Mouse (Mus musculus): ENCODE data around the gene Naga. TPM values are rescaled to one million over a fixed set of nuclear protein-coding genes. Genes with fewer than 3 reads are reported as not detected.

Gene Naga
- polyA plus RNA-seq, 1 experiment = 196 TPM

DNA sequence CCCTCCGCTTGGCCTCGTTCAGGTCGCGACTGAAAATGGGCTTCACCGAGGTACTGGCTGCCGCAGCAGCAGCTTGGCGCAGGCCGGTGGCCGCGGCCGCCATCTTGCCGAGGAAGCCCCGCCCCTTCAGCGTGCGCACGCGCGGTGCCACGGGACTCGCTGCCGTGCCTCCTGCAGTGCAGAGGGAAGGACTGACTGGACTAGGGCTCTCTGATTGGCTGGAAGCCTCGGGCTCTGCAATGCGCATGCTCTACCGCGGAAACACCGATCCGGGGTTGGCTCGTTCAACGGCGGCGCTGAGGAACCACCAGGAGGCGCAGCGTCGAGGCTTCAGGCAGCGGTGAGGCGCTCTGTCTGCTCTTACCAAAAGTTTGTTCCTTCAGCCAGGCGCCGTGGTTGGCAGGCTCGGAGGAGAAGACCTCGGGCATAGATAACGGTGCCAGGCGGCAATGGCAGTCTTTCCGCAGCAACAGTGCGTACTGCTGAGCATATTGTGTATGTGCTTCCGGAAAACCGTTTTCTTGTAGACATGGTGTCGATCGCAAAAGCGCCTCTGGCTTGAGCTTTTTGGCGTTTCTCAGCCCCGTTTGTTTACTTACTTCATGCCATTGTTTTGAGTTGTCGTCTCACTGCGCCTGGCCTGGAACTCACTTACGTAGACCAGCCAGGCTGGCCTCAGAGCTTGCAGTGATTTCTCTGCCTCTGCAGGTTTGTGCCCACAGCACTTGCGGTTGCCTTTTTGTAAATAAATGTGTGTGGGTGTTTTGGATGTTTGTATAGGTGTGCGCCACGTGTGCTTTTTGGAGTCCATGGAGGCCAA lies 15.6 kb upstream of the Naga start, which contains the start of gene Ndufa6:
TSS of gene Ndufa6 (minus strand) at position 197 of the 820 bp plus-strand sequence.
- Histone ChIP-seq H3K27ac (ENCODE audit: insufficient read depth, low read depth, low read length) (peak within 1 kb of the TSS; percentile 83), H3K27me3 (ENCODE audit: control insufficient read depth, insufficient read depth, low read length) (no peaks in the 10 kb centered on the region), H3K4me3 (ENCODE audit: low read depth, low read length) (peak within 1 kb of the TSS; percentile 74), H3K4me1 (ENCODE audit: control insufficient read depth, insufficient read depth, insufficient read length, low read length) (peaks cover 15% of the 10 kb centered on the region; the same call in 1 of the 2 replicates), H3K36me3 (ENCODE audit: control insufficient read depth, insufficient read depth, low read length) (peaks cover 17% of the 10 kb centered on the region)
- TF ChIP-seq CTCF (IDR thresholded peaks at IDR 0.05; ENCODE audit: extremely low read depth, insufficient read length, insufficient replicate concordance, low read depth, low read length) = peak; percentile 95
- TF ChIP-seq POLR2A (IDR thresholded peaks at IDR 0.05; ENCODE audit: low read depth, low read length) = peak; percentile 91
- 1% methylated on average over 57 of the region's 57 CpGs for WGBS

DNA sequence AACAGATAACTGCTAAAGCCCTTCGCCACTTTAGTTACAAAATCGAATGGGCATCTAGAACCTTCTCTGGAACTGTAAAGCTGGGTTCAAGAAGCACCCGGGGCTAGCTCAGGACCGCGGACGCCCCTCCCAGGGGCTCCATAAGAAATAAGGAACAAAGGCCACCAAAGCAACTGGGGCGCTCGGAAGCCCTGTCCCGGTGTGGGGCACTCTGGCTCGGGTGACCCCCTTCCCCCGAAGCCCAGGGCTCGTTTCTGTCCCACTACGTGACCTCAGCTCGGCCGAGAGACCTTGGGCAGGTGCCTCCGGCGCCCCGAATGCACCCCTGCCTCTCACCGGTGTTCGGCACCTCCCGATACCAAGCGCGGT lies 15.0 kb upstream of the Naga start:
- Histone ChIP-seq H3K36me3 (ENCODE audit: control insufficient read depth, insufficient read depth, low read length) (peaks cover 22% of the 10 kb centered on the region), H3K4me3 (ENCODE audit: low read depth, low read length) (peak overlapping the region; percentile 74), H3K27ac (ENCODE audit: insufficient read depth, low read depth, low read length) (peak overlapping the region; percentile 68), H3K4me1 (ENCODE audit: control insufficient read depth, insufficient read depth, insufficient read length, low read length) (peaks cover 14% of the 10 kb centered on the region), H3K27me3 (ENCODE audit: control insufficient read depth, insufficient read depth, low read length) (no peaks in the 10 kb centered on the region)
- TF ChIP-seq POLR2A (IDR thresholded peaks at IDR 0.05; ENCODE audit: low read depth, low read length) (no peak), CTCF (IDR thresholded peaks at IDR 0.05; ENCODE audit: extremely low read depth, insufficient read length, insufficient replicate concordance, low read depth, low read length) (no peak)
- WGBS = under 1% methylated on average over 23 of the region's 23 CpGs

DNA sequence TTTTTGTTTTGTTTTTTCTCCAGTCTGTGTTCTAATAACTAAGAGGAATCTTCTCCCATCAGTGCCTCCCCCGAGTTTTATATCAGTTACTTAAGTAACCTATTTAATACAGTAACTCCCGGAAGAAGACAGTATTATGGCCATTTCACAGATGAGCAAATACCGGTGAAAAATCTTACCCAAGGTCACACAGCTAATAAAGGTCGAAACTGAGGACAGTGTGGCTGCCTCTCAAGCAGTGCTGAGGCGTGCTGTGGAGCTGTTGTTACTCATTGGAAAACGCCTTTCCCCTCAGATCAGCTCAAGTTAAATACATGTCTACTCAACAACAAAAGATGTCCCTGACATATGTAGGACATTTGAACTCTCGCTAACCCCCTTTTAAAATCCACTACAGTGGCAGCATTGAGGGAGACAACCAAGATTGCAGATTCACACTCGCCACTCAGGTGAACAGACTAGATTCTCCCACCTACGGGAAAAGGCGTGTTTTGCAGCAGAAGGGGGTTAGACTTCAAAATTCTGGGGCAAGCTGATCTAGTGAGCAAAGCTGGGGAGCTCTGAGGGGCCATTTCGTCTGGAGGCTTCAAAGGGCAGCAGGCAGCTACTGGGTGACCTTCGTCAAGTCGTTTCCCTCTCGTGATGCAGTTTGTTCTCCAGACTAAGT lies 14.5 kb upstream of the Naga start:
- TF ChIP-seq CTCF (IDR thresholded peaks at IDR 0.05; ENCODE audit: extremely low read depth, insufficient read length, insufficient replicate concordance, low read depth, low read length) (no peak), POLR2A (IDR thresholded peaks at IDR 0.05; ENCODE audit: low read depth, low read length) (0 out of 2 replicates have a peak, but pooled peaks have one; percentile 15)
- Histone ChIP-seq H3K4me3 (ENCODE audit: low read depth, low read length) (peak overlapping the region; percentile 74), H3K4me1 (ENCODE audit: control insufficient read depth, insufficient read depth, insufficient read length, low read length) (peaks cover 19% of the 10 kb centered on the region), H3K27me3 (ENCODE audit: control insufficient read depth, insufficient read depth, low read length) (no peaks in the 10 kb centered on the region), H3K36me3 (ENCODE audit: control insufficient read depth, insufficient read depth, low read length) (peaks cover 27% of the 10 kb centered on the region), H3K27ac (ENCODE audit: insufficient read depth, low read depth, low read length) (peak overlapping the region; percentile 68)
- 5% methylated on average over 14 of the region's 14 CpGs for WGBS

DNA sequence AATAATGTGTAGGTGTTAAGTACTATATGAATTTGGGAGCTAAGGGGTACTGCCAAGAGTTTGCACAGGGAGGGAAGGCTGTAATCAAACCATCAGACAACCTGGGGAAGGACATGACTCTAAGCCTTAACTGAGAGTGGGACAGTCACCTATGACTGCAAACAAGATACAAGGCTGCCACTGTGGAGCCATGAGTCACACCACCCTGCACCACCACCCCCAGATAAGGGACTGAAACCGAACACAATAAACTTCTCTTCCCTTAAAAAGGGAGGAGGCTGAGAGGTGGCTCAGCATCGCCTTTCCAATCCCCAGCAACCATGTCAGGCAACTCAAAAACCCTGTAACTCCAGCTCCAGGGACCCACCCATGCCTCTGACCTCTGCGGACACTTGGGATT lies 12.8 kb upstream of the Naga start:
- H3K4me3 ChIP-seq (ENCODE audit: low read depth, low read length) = no peak overlapping the region
- H3K27ac ChIP-seq (ENCODE audit: insufficient read depth, low read depth, low read length) = peak overlapping the region; percentile 77
- TF ChIP-seq CTCF (IDR thresholded peaks at IDR 0.05; ENCODE audit: extremely low read depth, insufficient read length, insufficient replicate concordance, low read depth, low read length) (no peak), POLR2A (IDR thresholded peaks at IDR 0.05; ENCODE audit: low read depth, low read length) (peak; percentile 33; the same call in 1 of the 2 replicates)
- 25% methylated on average over 3 of the region's 3 CpGs for WGBS
- peaks cover 32% of the 10 kb centered on the region for H3K36me3 ChIP-seq (ENCODE audit: control insufficient read depth, insufficient read depth, low read length)
- H3K4me1 ChIP-seq (ENCODE audit: control insufficient read depth, insufficient read depth, insufficient read length, low read length) = peaks cover 28% of the 10 kb centered on the region
- H3K27me3 ChIP-seq (ENCODE audit: control insufficient read depth, insufficient read depth, low read length) = no peaks in the 10 kb centered on the region

DNA sequence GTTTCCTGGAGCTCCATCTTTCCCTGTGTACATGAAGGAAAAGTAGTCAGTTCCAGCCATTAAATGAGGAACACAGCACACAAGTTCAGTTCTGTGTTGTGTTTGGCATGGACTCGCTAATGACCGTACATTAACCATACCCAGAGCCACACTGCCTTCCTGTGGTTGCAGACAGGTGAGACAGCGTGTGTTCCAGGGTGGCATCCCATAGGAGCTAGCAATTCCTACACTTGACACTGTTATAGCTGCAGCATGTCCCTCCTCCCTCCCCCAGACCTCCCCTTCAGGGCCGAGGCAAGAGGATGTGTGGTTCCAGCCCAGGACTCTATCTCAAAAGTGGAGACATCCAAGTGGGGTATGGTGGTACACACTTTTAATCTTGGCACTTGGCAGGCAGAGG lies 11.6 kb upstream of the Naga start:
- Histone ChIP-seq H3K36me3 (ENCODE audit: control insufficient read depth, insufficient read depth, low read length) (peaks cover 32% of the 10 kb centered on the region), H3K4me3 (ENCODE audit: low read depth, low read length) (no peak overlapping the region), H3K27ac (ENCODE audit: insufficient read depth, low read depth, low read length) (peak overlapping the region; percentile 77), H3K4me1 (ENCODE audit: control insufficient read depth, insufficient read depth, insufficient read length, low read length) (peaks cover 29% of the 10 kb centered on the region), H3K27me3 (ENCODE audit: control insufficient read depth, insufficient read depth, low read length) (no peaks in the 10 kb centered on the region)
- TF ChIP-seq POLR2A (IDR thresholded peaks at IDR 0.05; ENCODE audit: low read depth, low read length) (no peak), CTCF (IDR thresholded peaks at IDR 0.05; ENCODE audit: extremely low read depth, insufficient read length, insufficient replicate concordance, low read depth, low read length) (no peak)
- 51% methylated on average over 4 of the region's 4 CpGs for WGBS

DNA sequence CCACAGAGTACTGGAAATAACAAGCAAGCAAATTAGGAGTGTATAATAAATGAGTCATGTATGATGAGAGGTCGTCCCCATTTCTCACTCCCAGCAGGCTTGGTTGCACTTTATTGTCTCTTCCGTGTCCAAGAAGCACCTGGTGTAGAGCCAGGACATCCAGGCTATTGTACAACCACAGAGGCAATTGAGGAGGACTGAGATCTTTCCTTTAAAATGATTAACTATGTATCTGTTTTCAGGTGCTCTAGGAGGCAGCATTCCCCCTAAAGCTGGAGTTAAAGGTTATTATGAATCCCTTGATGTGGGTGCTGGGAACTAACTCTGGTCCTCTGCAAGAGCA lies 10.2 kb upstream of the Naga start:
- Histone ChIP-seq H3K4me1 (ENCODE audit: control insufficient read depth, insufficient read depth, insufficient read length, low read length) (peaks cover 30% of the 10 kb centered on the region), H3K27me3 (ENCODE audit: control insufficient read depth, insufficient read depth, low read length) (no peaks in the 10 kb centered on the region), H3K27ac (ENCODE audit: insufficient read depth, low read depth, low read length) (peak overlapping the region; percentile 78; the same call in 1 of the 2 replicates), H3K36me3 (ENCODE audit: control insufficient read depth, insufficient read depth, low read length) (peaks cover 32% of the 10 kb centered on the region), H3K4me3 (ENCODE audit: low read depth, low read length) (no peak overlapping the region)
- TF ChIP-seq POLR2A (IDR thresholded peaks at IDR 0.05; ENCODE audit: low read depth, low read length) (no peak), CTCF (IDR thresholded peaks at IDR 0.05; ENCODE audit: extremely low read depth, insufficient read length, insufficient replicate concordance, low read depth, low read length) (no peak)
- 34% methylated on average over 2 of the region's 2 CpGs for WGBS
